Mouse (Mus musculus): ENCODE data around the gene Slc10a6. TPM values are rescaled to one million over a fixed set of nuclear protein-coding genes. Genes with fewer than 3 reads are reported as not detected.

Gene Slc10a6
- polyA plus RNA-seq, 1 experiment from 2014 or later, result not detected

Other genes starting within 250 kb of the Slc10a6 start
- 0.99 and 1.3 TPM in 2 replicates for gene Ptpn13, start 204.2 kb downstream of the Slc10a6 start, polyA plus RNA-seq (2015; fragmentation: Nextera tagmentation; extraction: Ambion mirVana)
- 0.09 TPM in 2 replicates for gene 1700016H13Rik, start 26.6 kb upstream of the Slc10a6 start, polyA plus RNA-seq (2015; fragmentation: Nextera tagmentation; extraction: Ambion mirVana)
- gene Aff1, start 63.0 kb upstream of the Slc10a6 start, polyA plus RNA-seq (2015; fragmentation: Nextera tagmentation; extraction: Ambion mirVana), result 8.0 and 13.7 TPM in 2 replicates